Mouse (Mus musculus): ENCODE data around the gene Olfr547.

DNA sequence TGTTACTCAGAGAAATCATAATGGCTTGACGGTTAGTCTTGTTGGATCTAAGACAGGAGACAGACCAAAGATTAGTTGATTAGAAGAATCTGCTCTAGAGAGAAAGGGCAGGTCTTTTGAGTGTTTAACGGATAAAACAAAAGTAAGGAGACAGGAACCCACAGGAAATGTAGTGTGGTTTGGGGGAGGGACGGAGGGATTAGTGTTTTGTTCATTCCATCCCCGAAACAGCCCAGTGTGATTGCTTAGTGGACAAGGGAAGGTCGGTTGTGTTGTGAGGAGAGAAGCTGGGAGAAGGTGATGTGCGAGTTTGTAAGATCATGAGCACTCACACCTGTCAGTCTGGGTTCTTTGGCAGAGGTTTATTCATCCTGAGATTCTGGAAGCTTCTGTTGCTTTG lies 41.4 kb downstream of the Olfr547 start:
- TF ChIP-seq POLR2A (IDR thresholded peaks at IDR 0.05; ENCODE audit: insufficient read depth, low read depth, low read length), result no peak
- no peak for TF ChIP-seq CTCF (IDR thresholded peaks at IDR 0.05; ENCODE audit: insufficient read depth, low read depth, low read length)
